Comparison of ENCODE assay signal across 8 mouse cellular contexts in genomic region chr4:31965208-31965607, GRCm38 (mm10). TPM values are rescaled to one million over a fixed set of nuclear protein-coding genes. Genes with fewer than 3 reads are reported as not detected.
DNase-seq lines count a peak whose midpoint lies in the region; ATAC-seq and TF ChIP-seq lines count a peak whose summit lies in the region.

No protein-coding gene starts in this region.

- H3K9me3 ChIP-seq in liver, embryonic 11.5 days (ENCODE audit: control insufficient read depth, low read length) = no peaks in the 10 kb centered on the region
- H3K9me3 ChIP-seq in embryonic facial prominence, embryonic 15.5 days (replicated peaks) = no peaks in the 10 kb centered on the region
- no peaks in the 10 kb centered on the region for H3K9me3 ChIP-seq in intestine, postnatal 0 days (ENCODE audit: control insufficient read depth)
- no peaks in the 10 kb centered on the region for H3K9me3 ChIP-seq in neural tube, embryonic 12.5 days

- peak overlapping the region; percentile 87 for H3K4me2 ChIP-seq in liver, embryonic 11.5 days
- peak overlapping the region; percentile 63 for H3K4me2 ChIP-seq in embryonic facial prominence, embryonic 15.5 days (replicated peaks)
- peak overlapping the region; percentile 88 for H3K4me2 ChIP-seq in intestine, postnatal 0 days (replicated peaks; ENCODE audit: low read depth)
- H3K4me2 ChIP-seq in neural tube, embryonic 12.5 days (replicated peaks) = peak overlapping the region; percentile 65

- no peak overlapping the region for H3K9ac ChIP-seq in liver, embryonic 11.5 days (ENCODE audit: low read depth, low read length)
- no peak overlapping the region for H3K9ac ChIP-seq in embryonic facial prominence, embryonic 15.5 days
- peak overlapping the region; percentile 92; the same call in 1 of the 2 replicates for H3K9ac ChIP-seq in intestine, postnatal 0 days (ENCODE audit: low read depth, low read length)
- peak overlapping the region; percentile 88; the same call in 1 of the 2 replicates for H3K9ac ChIP-seq in neural tube, embryonic 12.5 days

- peak overlapping the region; percentile 85 for H3K4me3 ChIP-seq in liver, embryonic 11.5 days (ENCODE audit: low read depth, low read length)
- H3K4me3 ChIP-seq in embryonic facial prominence, embryonic 15.5 days (replicated peaks) = peak overlapping the region; percentile 89
- peak overlapping the region; percentile 88; the same call in 1 of the 2 replicates for H3K4me3 ChIP-seq in intestine, postnatal 0 days (ENCODE audit: low read depth, low read length)
- no peak overlapping the region for H3K4me3 ChIP-seq in neural tube, embryonic 12.5 days

- no peak overlapping the region for H3K27ac ChIP-seq in liver, embryonic 11.5 days (ENCODE audit: low read depth, low read length)
- no peak overlapping the region for H3K27ac ChIP-seq in embryonic facial prominence, embryonic 15.5 days (replicated peaks)
- no peak overlapping the region for H3K27ac ChIP-seq in intestine, postnatal 0 days (ENCODE audit: low read depth, low read length)
- no peak overlapping the region for H3K27ac ChIP-seq in neural tube, embryonic 12.5 days

- no peak for DNase-seq in liver, embryonic 11.5 days (ENCODE audit: low spot score)
- no peak for DNase-seq in liver
- DNase-seq in layer of hippocampus, postnatal 14 days (ENCODE audit: low spot score in 2 of 2) = no peak
- DNase-seq in adrenal gland, postnatal 10 days = no peak
- DNase-seq in urinary bladder, postnatal 25 days (ENCODE audit: low spot score) = no peak

- WGBS in liver, embryonic 11.5 days = 24% methylated on average over 2 of the region's 2 CpGs
- 38% methylated on average over 2 of the region's 2 CpGs for WGBS in embryonic facial prominence, embryonic 15.5 days
- WGBS in intestine, postnatal 0 days = 26% methylated on average over 2 of the region's 2 CpGs
- WGBS in neural tube, embryonic 12.5 days = 58% methylated on average over 2 of the region's 2 CpGs

- H3K4me1 ChIP-seq in liver, embryonic 11.5 days (replicated peaks; ENCODE audit: control insufficient read depth, insufficient read depth, low read length) = peaks cover 12% of the 10 kb centered on the region
- peaks cover 16% of the 10 kb centered on the region for H3K4me1 ChIP-seq in embryonic facial prominence, embryonic 15.5 days
- peaks cover 7% of the 10 kb centered on the region; the same call in 1 of the 2 replicates for H3K4me1 ChIP-seq in intestine, postnatal 0 days (replicated peaks; ENCODE audit: control insufficient read depth, insufficient read depth, low read length)
- peaks cover 17% of the 10 kb centered on the region for H3K4me1 ChIP-seq in neural tube, embryonic 12.5 days

- H3K36me3 ChIP-seq in liver, embryonic 11.5 days (ENCODE audit: control insufficient read depth, insufficient read depth, low read length) = no peaks in the 10 kb centered on the region
- no peaks in the 10 kb centered on the region for H3K36me3 ChIP-seq in embryonic facial prominence, embryonic 15.5 days
- H3K36me3 ChIP-seq in intestine, postnatal 0 days (ENCODE audit: control insufficient read depth, insufficient read depth) = no peaks in the 10 kb centered on the region
- no peaks in the 10 kb centered on the region for H3K36me3 ChIP-seq in neural tube, embryonic 12.5 days

- ATAC-seq in liver, embryonic 11.5 days (replicated peaks; ENCODE audit: low FRiP score) = no peak
- ATAC-seq in embryonic facial prominence, embryonic 15.5 days (ENCODE audit: insufficient number of reproducible peaks, low FRiP score, low TSS enrichment, low read depth) = no peak
- ATAC-seq in intestine, postnatal 0 days = no peak
- no peak for ATAC-seq in neural tube, embryonic 12.5 days (ENCODE audit: low FRiP score, low read depth)

- no peaks in the 10 kb centered on the region for H3K27me3 ChIP-seq in liver, embryonic 11.5 days (replicated peaks; ENCODE audit: control insufficient read depth, insufficient read depth, low read length)
- no peaks in the 10 kb centered on the region for H3K27me3 ChIP-seq in embryonic facial prominence, embryonic 15.5 days
- no peaks in the 10 kb centered on the region for H3K27me3 ChIP-seq in intestine, postnatal 0 days (replicated peaks; ENCODE audit: control insufficient read depth, insufficient read depth, low read length)
- no peaks in the 10 kb centered on the region for H3K27me3 ChIP-seq in neural tube, embryonic 12.5 days (replicated peaks)

- TF ChIP-seq CTCF in intestine, postnatal 0 days (IDR thresholded peaks at IDR 0.05; ENCODE audit: low read depth) = no peak

RNA-seq across cellular contexts. Expression of gene Map3k7, which starts 1.3 kb away (rescaled TPM):
- polyA plus RNA-seq in liver, embryonic 11.5 days (2014; fragmentation: Nextera tagmentation; extraction: Ambion mirVana) = 26.2 and 34.9 TPM in 2 replicates
- 28.8 and 30.1 TPM in 2 replicates for polyA plus RNA-seq in embryonic facial prominence, embryonic 15.5 days (2015; fragmentation: Nextera tagmentation; extraction: Ambion mirVana)
- polyA plus RNA-seq in intestine, postnatal 0 days (2015; fragmentation: Nextera tagmentation; extraction: Ambion mirVana) = 11.9 and 12.0 TPM in 2 replicates
- polyA plus RNA-seq in neural tube, embryonic 12.5 days (2016; fragmentation: Nextera tagmentation; extraction: Ambion mirVana) = 41.0 and 41.3 TPM in 2 replicates
- 10 to 100 TPM; 41.0 to 50.1 TPM for total RNA-seq in layer of hippocampus, postnatal 14 days (2021)
- total RNA-seq in adrenal gland, postnatal 10 days (2021) = 10 to 100 TPM; 36.6 to 43.3 TPM

Comparison
In these comparisons a context has a peak if more than half of its experiments do, and no peak if none do; other contexts are left out.
1. H3K9ac ChIP-seq: peak in intestine, postnatal 0 days (single experiment) and neural tube, embryonic 12.5 days (single experiment); none in liver, embryonic 11.5 days (single experiment) and embryonic facial prominence, embryonic 15.5 days (single experiment).
2. Peak in every context shown above with its lines, with median percentiles within 50 percentile points of each other: H3K4me2 ChIP-seq.